Mouse (Mus musculus): ENCODE results near the gene Tjp2.
"Not testable (repeated sequence)": the region's sequence is repeated elsewhere in the genome, so short reads cannot be mapped to it uniquely, and the experiment has no call there.

The Tjp2 gene

DNA sequence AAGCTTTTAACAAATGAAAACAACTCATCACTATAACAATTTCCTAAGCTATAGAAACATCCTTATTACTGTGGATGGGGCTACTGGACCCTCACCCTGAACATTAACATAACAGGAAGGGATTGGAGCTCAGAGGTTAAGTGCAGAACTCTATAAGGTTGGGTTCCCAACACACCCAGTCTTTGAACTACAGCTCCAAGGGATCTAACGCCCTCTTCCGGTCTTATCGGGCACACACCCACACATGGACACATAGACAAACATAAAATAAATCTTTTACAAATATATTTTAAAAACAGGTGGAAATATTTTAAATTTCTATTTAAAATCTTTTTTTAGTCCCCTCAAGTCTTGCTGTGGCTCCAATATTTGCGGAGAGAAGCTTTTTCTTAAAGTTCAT lies 3.4 kb downstream of the Tjp2 start:
- no peak for DNase-seq (ENCODE audit: low read depth, low spot score)

- DNase-seq (ENCODE audit: low read depth, low spot score) = no peak
These were observed 3.9 kb downstream of the Tjp2 start for GRCm38 (mm10) chr19:24220795-24221445.

DNA sequence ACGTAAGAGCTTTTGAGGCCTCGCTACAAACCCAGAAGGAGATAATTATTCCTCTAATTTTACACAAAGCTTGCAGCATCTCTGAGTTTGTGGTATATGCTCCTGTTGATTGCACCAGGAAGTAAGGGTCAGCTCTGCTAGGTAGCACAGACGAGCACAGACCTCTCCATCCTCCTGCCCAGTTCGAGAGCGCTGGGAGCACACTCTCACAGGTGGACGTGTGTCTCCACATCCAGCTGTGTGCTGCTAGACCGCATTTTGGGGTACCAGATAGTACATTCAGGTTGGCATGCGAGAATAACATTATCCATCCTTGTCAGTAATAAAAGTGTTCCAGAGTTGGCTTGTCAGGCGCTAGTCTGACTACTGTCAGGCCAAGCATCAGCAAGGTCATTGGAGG lies 5.8 kb downstream of the Tjp2 start:
- no peak for DNase-seq (ENCODE audit: low read depth, low spot score)

GRCm38 (mm10) chr19:24218291-24218690 lies 6.5 kb downstream of the Tjp2 start:
- DNase-seq (ENCODE audit: low read depth, low spot score) = no peak

GRCm38 (mm10) chr19:24217851-24218250 lies 7.0 kb downstream of the Tjp2 start:
- no peak for DNase-seq (ENCODE audit: low read depth, low spot score)

- DNase-seq (ENCODE audit: low read depth, low spot score) = no peak
These were observed 8.1 kb downstream of the Tjp2 start for GRCm38 (mm10) chr19:24216771-24217170.

GRCm38 (mm10) chr19:24214939-24215338 lies 9.9 kb downstream of the Tjp2 start:
- no peak for DNase-seq (ENCODE audit: low read depth, low spot score)

DNA sequence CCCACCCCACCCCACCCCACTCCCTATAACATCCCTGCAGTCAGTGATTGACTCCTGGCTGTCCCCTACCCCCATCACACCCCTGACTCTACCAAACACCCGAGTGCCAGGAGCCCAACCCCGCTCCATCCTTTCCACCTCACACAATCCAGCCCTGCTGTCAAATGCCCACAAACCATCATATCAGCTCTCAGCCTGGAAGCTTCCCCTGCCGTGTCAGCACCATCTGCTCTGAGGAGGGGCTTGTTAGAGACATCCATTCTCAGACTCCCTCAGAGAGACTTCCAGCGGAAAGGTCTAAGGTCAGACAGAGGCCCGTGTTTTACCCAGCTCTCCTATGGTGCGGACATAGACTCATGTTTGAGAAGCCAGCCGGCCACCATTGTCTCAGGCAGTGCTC lies 11.5 kb downstream of the Tjp2 start:
- no peak for DNase-seq (ENCODE audit: low read depth, low spot score)

DNA sequence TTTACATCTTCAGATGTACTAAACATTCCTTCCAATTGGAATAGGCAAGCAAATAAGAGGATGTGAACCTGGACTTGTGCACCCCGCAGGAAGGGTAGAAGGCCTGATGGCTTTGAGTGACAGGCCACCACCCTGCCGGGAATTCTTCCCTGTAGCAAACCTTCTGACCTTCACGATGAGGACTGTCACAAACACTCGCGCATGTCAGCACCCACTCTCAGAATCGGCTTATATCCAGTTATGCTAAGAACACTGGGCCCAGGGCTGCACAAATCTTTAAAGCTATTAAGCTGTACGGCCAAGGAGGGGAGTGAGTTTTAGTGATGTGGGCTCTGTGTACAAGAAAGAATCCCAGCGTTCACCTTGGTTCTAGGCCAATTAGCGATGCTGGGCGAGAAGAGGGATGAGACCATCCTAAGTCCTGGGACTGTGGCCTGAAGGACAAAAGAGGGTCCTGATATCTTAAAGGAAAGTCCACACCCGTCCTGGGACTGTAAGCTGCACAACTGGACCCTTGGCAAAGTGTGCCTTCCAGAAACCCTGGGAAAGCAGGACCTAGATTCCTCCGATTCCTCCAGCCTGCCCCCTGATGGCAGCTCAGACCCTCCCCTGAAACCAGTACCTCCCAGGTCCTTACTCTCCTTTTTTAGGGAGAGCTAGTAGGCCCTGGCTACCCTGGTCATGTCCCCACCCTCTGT lies 12.1 kb downstream of the Tjp2 start:
- no peak for DNase-seq (ENCODE audit: low read depth, low spot score)

DNA sequence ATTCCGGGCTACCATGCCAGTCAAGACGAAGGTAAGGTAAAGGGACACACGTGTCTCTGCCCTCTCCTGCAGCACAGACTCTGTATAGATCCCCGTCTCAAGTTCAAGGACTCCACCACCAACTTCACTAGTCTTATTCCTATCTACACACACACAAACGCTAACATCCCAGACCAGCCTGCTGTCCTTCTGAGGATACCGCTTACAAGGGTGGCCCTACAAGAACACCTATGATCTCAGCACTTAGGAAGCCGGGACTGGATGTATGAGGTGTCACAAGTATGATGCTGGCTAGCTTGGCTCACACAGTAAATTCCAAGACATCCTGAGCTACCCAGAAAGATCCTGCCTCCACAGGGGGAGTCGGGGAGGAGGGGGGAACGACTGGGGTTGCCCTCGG lies 13.7 kb downstream of the Tjp2 start:
- DNase-seq (ENCODE audit: low read depth, low spot score) = no peak

DNA sequence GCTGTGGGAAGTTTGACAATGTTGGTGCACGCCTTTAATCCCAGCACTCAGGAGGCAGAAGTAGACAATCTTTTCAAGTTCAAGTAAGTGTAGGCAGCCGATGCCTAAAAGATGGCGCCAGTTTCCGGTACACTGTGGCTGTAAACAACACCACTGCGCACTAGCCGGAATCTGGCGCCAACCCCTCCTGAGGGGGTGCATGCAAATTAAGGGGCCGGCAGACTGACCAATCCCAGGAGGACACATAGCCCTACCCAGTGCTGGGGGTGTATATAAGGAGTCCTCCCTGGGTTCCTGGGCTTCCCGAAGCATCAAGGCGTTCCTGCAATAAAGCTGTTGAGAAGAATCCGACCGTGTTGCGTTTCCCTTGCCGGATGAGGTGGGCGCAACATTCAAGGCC lies 15.3 kb downstream of the Tjp2 start:
- DNase-seq (ENCODE audit: low read depth, low spot score) = no peak

DNA sequence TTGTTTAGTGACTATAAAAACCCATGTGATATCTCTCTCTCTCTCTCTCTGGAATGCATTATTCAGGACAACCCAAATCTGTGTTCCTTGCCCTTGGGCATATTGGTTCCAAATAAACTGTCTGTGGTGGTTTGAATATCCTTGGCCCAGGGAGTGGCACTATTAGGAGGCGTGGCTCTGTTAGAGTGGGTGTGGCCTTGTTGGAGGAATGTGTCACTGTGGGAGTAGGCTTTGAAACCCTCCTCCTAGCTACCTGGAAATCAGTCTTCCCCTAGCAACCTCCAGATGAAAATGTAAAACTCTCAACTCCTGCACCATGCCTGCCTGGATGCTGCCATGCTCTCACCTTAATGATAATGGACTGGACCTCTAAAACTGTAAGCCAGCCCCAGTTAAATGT lies 16.9 kb downstream of the Tjp2 start:
- DNase-seq (ENCODE audit: low read depth, low spot score) = no peak

DNA sequence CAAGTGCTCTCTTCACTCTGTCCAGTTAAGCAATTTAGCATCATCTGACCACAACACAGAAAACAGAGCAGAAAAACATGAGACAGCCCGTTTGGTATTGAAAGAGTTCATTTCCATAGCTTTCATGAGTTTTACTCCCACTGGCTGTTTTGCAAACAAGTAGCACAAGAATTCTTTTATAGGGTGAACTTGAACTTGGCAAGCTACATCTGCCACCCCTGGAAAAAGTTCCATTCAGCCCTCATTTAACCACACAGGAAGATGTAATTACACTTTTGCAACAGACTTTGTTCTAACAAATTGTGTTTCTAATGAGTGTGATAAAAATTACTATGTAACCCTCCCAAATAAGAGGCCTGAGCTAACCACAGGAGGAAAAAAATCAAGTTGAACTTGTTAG lies 19.8 kb downstream of the Tjp2 start:
- no peak for DNase-seq (ENCODE audit: low read depth, low spot score)

GRCm38 (mm10) chr19:24201848-24202247 lies 23.0 kb downstream of the Tjp2 start:
- no peak for DNase-seq (ENCODE audit: low read depth, low spot score)

DNA sequence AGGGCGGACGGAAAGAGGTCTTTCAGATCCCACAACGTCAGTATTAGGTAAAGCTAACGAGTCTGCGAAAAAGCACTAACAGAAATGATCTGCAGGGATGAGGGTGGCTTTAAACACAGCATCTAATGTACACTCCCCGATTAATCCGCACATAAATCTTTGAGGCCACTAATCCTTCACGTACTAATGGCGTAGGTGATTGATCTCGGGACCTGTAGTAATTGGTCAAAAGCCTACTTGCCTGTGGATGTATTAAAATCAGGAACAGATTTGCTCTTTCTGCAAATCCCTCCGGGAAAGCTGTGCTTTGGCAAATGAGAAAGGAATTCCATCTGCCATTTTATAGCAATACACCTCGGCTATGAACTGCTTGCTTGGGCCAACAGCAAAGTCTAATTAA lies 24.3 kb downstream of the Tjp2 start:
- no peak for DNase-seq (ENCODE audit: low read depth, low spot score)

GRCm38 (mm10) chr19:24198676-24199303 lies 26.0 kb downstream of the Tjp2 start:
- no peak for DNase-seq (ENCODE audit: low read depth, low spot score)

- no peak for DNase-seq (ENCODE audit: low read depth, low spot score)
These were observed 27.5 kb downstream of the Tjp2 start for GRCm38 (mm10) chr19:24197338-24197737.

DNA sequence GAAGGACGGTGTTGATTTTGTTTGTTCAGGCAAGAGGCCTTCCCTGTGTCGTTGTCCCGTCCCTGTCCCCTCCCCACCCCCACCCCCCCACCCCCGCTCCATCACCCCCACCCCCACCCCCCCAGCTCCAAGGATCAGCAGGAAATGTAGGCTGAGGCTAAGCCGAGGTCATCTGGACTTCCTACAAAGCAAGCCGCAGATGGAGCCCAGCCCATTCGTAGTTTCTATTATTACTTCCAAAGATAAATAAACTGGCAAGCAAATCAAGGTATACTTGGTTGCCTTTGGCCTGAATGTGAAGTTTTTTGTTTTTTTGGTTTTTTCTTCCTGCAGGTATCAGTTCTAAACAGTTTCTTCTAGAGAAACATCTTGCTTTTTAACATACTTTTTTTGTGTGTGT lies 29.6 kb downstream of the Tjp2 start:
- no peak for DNase-seq (ENCODE audit: low read depth, low spot score)

- DNase-seq (ENCODE audit: low read depth, low spot score) = no peak
These were observed 30.6 kb downstream of the Tjp2 start for GRCm38 (mm10) chr19:24194216-24194615.

DNA sequence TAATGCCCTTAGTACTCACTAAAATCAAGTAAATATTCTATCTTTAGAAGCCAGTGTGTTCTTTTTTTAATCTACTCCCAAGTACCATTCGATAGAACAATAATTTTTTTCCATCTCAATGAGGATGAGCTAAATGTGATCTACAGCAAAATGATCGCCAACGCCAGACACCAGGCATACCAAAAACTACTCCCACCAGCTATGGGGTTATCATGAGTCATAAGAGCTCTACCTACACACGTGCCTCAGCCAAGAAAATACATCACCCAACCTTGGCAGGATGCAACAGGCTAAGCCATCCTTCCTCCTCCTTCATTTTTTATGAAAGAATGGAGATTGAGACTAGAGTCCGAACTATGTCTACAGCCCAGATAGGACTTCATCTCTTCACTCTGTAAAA lies 31.9 kb downstream of the Tjp2 start:
- no peak for DNase-seq (ENCODE audit: low read depth, low spot score)

GRCm38 (mm10) chr19:24187791-24188190 lies 37.0 kb downstream of the Tjp2 start:
- no peak for DNase-seq (ENCODE audit: low read depth, low spot score)

GRCm38 (mm10) chr19:24187358-24187757 lies 37.5 kb downstream of the Tjp2 start:
- DNase-seq (ENCODE audit: low read depth, low spot score) = not testable (repeated sequence)

DNA sequence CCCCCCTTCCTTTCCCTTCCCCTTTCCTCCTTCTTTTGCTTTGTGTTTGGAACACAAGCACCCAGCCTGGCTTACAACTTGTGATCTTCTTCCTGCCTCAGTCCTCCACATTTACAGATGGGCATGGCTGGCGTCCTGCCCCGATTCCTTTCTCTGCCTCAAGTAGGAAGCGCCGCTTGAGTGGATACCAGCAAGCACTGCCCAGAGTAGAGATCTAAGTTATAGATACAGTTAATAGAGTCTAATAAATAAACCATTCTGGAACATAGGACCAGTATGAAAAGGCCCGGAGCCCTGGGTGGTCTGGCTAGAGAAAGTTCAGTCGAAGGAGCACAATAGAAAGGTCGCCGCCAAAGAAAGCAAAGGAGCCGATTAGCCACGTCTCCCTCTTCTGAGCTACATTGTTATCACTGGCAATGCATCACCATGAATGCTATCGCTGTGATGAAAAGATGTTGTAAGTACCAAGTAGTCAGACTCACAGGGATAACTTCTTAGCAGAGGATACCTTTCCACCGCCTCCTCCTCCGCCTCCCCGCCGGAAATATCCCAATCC lies 41.1 kb downstream of the Tjp2 start:
- DNase-seq (ENCODE audit: low read depth, low spot score) = no peak

All from A20 (cell line).